Mouse (Mus musculus) CH12.LX (cell line): ENCODE data around the gene Tmsb10. TPM values are rescaled to one million over a fixed set of nuclear protein-coding genes. Genes with fewer than 3 reads are reported as not detected.

Experiments used
- DNase-seq: peaks from one replicate; pipeline ENCODE4 v3.0.0-alpha.2; 2013; ENCODE audit errors: extremely low read depth
- H3K27ac ChIP-seq: 2 replicates; pipeline ENCODE4 v1.5.1; 2012; ENCODE audit warnings: low read depth, mild to moderate bottlenecking, control low read depth, moderate library complexity; ENCODE audit not compliant: insufficient read depth
- H3K27me3 ChIP-seq: replicated peaks from 2 replicates; pipeline ENCODE3; 2012; ENCODE audit warnings: inconsistent platforms
- H3K36me3 ChIP-seq, 2 experiments: replicated peaks in 1 of 2; 2 replicates each; pipeline versions ENCODE3 to v1.6.1; 2012; ENCODE audit warnings: inconsistent platforms in 1 of 2, low read length in 1 of 2, mild to moderate bottlenecking in 1 of 2, mixed read lengths in 1 of 2, moderate library complexity in 1 of 2; ENCODE audit not compliant: control insufficient read depth in 1 of 2, insufficient read depth in 1 of 2
- H3K4me1 ChIP-seq, 2 experiments: 2 replicates each; pipeline ENCODE4 v1.6.1; 2012; ENCODE audit warnings: inconsistent platforms in 1 of 2, moderate library complexity in 1 of 2; ENCODE audit not compliant: insufficient read depth in 2 of 2, control insufficient read depth in 1 of 2
- H3K4me2 ChIP-seq: 2 replicates; pipeline ENCODE4 v1.6.1; 2012; ENCODE audit warnings: low read depth, mild to moderate bottlenecking, control low read depth; ENCODE audit not compliant: poor library complexity, insufficient read depth, severe bottlenecking
- H3K4me3 ChIP-seq, 3 experiments: fragments of 150-350 bp in 1 of 3; sonication (generic) in 1 of 3; replicated peaks in 1 of 3; 2 replicates each; pipeline versions ENCODE3 to v1.5.1; 2011 to 2012; ENCODE audit warnings: low read depth in 2 of 3, low read length in 2 of 3, mild to moderate bottlenecking in 2 of 3, moderate library complexity in 2 of 3, control low read depth in 1 of 3, improper control_type of control experiment in 1 of 3, inconsistent platforms in 1 of 3, mixed read lengths in 1 of 3; ENCODE audit not compliant: poor library complexity in 1 of 3
- H3K79me2 ChIP-seq: replicated peaks from 2 replicates; pipeline ENCODE4 v1.6.1; 2012; ENCODE audit warnings: mild to moderate bottlenecking, moderate library complexity; ENCODE audit not compliant: control insufficient read depth, poor library complexity, insufficient read depth, severe bottlenecking; ENCODE audit errors: extremely low read depth
- H3K9ac ChIP-seq: 2 replicates; pipeline ENCODE4 v1.6.1; 2012; ENCODE audit warnings: low read depth, mild to moderate bottlenecking, control low read depth, moderate library complexity; ENCODE audit not compliant: insufficient read depth
- H3K9me3 ChIP-seq: replicated peaks from 2 replicates; pipeline ENCODE3; 2012; ENCODE audit warnings: low read length, inconsistent platforms, mixed read lengths
- BHLHE40 ChIP-seq: IDR thresholded peaks from 2 replicates; pipeline ENCODE4 v1.6.1; 2011; ENCODE audit warnings: mild to moderate bottlenecking, low read depth, low read length, improper control_type of control experiment
- CHD2 ChIP-seq: IDR thresholded peaks from 2 replicates; pipeline ENCODE4 v1.6.1; 2011; ENCODE audit warnings: low read length, improper control_type of control experiment
- CTCF ChIP-seq, 2 experiments: IDR thresholded peaks in 1 of 2; conservative IDR thresholded peaks in 1 of 2; 2 replicates each; pipeline ENCODE4 v1.5.1; 2011 to 2012; ENCODE audit warnings: low read depth in 2 of 2, low read length in 2 of 2, improper control_type of control experiment in 1 of 2, inconsistent platforms in 1 of 2, mild to moderate bottlenecking in 1 of 2, moderate library complexity in 1 of 2
- E2F4 ChIP-seq: IDR thresholded peaks from 2 replicates; pipeline ENCODE4 v1.6.1; 2011; ENCODE audit warnings: low read depth, low read length, improper control_type of control experiment; ENCODE audit not compliant: insufficient replicate concordance
- IRF4 ChIP-seq: IDR thresholded peaks from 2 replicates; pipeline ENCODE4 v1.6.1; 2014; ENCODE audit warnings: low read depth, mild to moderate bottlenecking, inconsistent platforms, low read length, improper control_type of control experiment
- JUN ChIP-seq: IDR thresholded peaks from 2 replicates; pipeline ENCODE4 v1.6.1; 2011; ENCODE audit warnings: low read depth, mild to moderate bottlenecking, low read length, improper control_type of control experiment, moderate library complexity; ENCODE audit not compliant: insufficient read depth
- JUND ChIP-seq: conservative IDR thresholded peaks from 2 replicates; pipeline ENCODE4 v1.6.1; 2011; ENCODE audit warnings: low read depth, low read length, improper control_type of control experiment
- KAT2A ChIP-seq: IDR thresholded peaks from 2 replicates; pipeline ENCODE4 v1.6.1; 2012; ENCODE audit warnings: low read length, improper control_type of control experiment, inconsistent platforms; ENCODE audit not compliant: insufficient replicate concordance
- MAX ChIP-seq: IDR thresholded peaks from 2 replicates; pipeline ENCODE4 v1.6.1; 2011; ENCODE audit warnings: low read length, improper control_type of control experiment
- MYC ChIP-seq: IDR thresholded peaks from 2 replicates; pipeline ENCODE4 v1.6.1; 2011; ENCODE audit warnings: low read depth, mild to moderate bottlenecking, improper control_type of control experiment, low read length
- POLR2A ChIP-seq: IDR thresholded peaks from 2 replicates; pipeline ENCODE4 v1.6.1; 2011; ENCODE audit warnings: low read depth, mild to moderate bottlenecking, improper control_type of control experiment, low read length
- RAD21 ChIP-seq: IDR thresholded peaks from 2 replicates; pipeline ENCODE4 v1.6.1; 2011; ENCODE audit warnings: low read depth, mild to moderate bottlenecking, low read length, improper control_type of control experiment, moderate library complexity
- RCOR1 ChIP-seq: conservative IDR thresholded peaks from 2 replicates; pipeline ENCODE4 v1.6.1; 2012; ENCODE audit warnings: low read depth, mild to moderate bottlenecking, inconsistent platforms, low read length, improper control_type of control experiment
- SIN3A ChIP-seq: IDR thresholded peaks from 2 replicates; pipeline ENCODE4 v1.6.1; 2012; ENCODE audit warnings: low read length, improper control_type of control experiment, inconsistent platforms
- SMC3 ChIP-seq: IDR thresholded peaks from 2 replicates; pipeline ENCODE4 v1.6.1; 2011; ENCODE audit warnings: low read depth, low read length, improper control_type of control experiment
- TBP ChIP-seq: conservative IDR thresholded peaks from 2 replicates; pipeline ENCODE4 v1.6.1; 2011; ENCODE audit warnings: low read depth, low read length, improper control_type of control experiment
- USF1 ChIP-seq: IDR thresholded peaks from 2 replicates; pipeline ENCODE4 v1.6.1; 2014; ENCODE audit warnings: low read depth, mild to moderate bottlenecking, inconsistent platforms, low read length, improper control_type of control experiment
- USF2 ChIP-seq: conservative IDR thresholded peaks from 2 replicates; pipeline ENCODE4 v1.6.1; 2011; ENCODE audit warnings: low read depth, low read length, improper control_type of control experiment
- ZC3H11A ChIP-seq: IDR thresholded peaks from 2 replicates; pipeline ENCODE4 v1.6.1; 2012; ENCODE audit warnings: low read depth, mild to moderate bottlenecking, inconsistent platforms, low read length, improper control_type of control experiment
- dilution Hi-C: fragments of 300-500 bp; cut with MboI; formaldehyde crosslinking; loops from 2 replicates; pipeline ENCODE4 v1.14.3; 2020; ENCODE audit warnings: low sequenced_read_pairs; ENCODE audit not compliant: extremely low pct_unique_long_range_greater_than_20kb, extremely low pct_ligation_motif_present
- in situ Hi-C: fragments of 300-500 bp; cut with MboI; formaldehyde crosslinking; loops from 3 replicates; pipeline ENCODE4 v1.14.3; 2019; ENCODE audit warnings: low sequenced_read_pairs, low pct_ligation_motif_present, low pct_unique_long_range_greater_than_20kb, mixed read lengths
- polyA plus RNA-seq: library from polyadenylated mRNA; unstranded; fragments of >175 nt; gene quantifications from 2 replicates; pipeline ENCODE4 v1.2.1, GENCODE M21; 2012; ENCODE audit warnings: low read depth; ENCODE audit not compliant: insufficient read length
- total RNA-seq, 2 experiments: library from RNA; depleted of rRNA; stranded (reverse); fragments of 300-350 nt in 1 of 2; fragments of >200 nt in 1 of 2; gene quantifications; 2 replicates each; pipeline ENCODE4 v1.2.3; 2012 to 2014

The Tmsb10 gene
- total and polyA plus RNA-seq, 3 experiments, result 223 to 479 (median 379) TPM

- H3K36me3 ChIP-seq, result no peaks in the 10 kb centered on the region
- no peaks in the 10 kb centered on the region for H3K27me3 ChIP-seq
- H3K4me3 ChIP-seq, result no peak overlapping the region
- peaks cover 15 to 47% of the 10 kb centered on the region in 2 experiments for H3K4me1 ChIP-seq
- TF ChIP-seq POLR2A (no peak), IRF4 (peak; percentile 91), JUND (peak; percentile 48; the same call in 1 of the 2 replicates), USF1 (peak; percentile 85), RAD21 (no peak), RCOR1 (no peak), USF2 (peak; percentile 73), KAT2A (no peak), ZC3H11A (no peak), SMC3 (no peak), JUN (peak; percentile 21; the same call in 1 of the 2 replicates), BHLHE40 (peak; percentile 70), CHD2 (peak; percentile 61), CTCF (conservative IDR thresholded peaks at IDR 0.05 in 1 of 2, IDR thresholded peaks at IDR 0.05 in 1 of 2; ENCODE audit: low read depth in 2 of 2, low read length in 2 of 2) (no peak)
- H3K79me2 ChIP-seq, result no peaks in the 10 kb centered on the region
- dilution Hi-C loops, result no loop called here
- in situ Hi-C loops, result no loop called here
- no peak for DNase-seq
- no peak overlapping the region for H3K9ac ChIP-seq
- H3K27ac ChIP-seq, result no peak overlapping the region
- no peaks in the 10 kb centered on the region for H3K9me3 ChIP-seq
- no peak overlapping the region for H3K4me2 ChIP-seq
These were observed 40.0 kb downstream of the Tmsb10 start for GRCm38 (mm10) chr6:72918510-72919033.

DNA sequence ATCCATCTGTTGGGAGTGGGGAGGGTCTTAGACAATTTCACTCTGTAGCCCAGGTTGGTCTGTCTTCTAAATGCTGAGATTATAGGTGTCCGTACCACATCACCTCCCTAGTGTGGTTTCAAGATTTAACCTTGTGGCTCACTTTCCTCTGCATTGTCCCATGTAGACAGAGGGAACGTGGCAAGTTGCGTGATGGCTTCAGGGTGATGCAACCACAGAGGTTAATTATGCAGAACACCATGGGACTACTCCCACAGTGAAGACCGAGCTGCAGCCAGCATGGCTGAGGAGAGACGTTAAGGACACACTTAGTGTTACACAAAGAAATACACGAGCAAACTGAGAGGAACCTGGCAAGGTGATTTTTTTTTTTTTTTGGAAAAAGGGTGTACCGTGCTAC, 42.2 kb downstream of the Tmsb10 start:
- H3K27ac ChIP-seq, result peak overlapping the region; percentile 42; the same call in 1 of the 2 replicates
- in situ Hi-C loops (no loop called here), dilution Hi-C loops (no loop called here)
- no peaks in the 10 kb centered on the region for H3K79me2 ChIP-seq
- H3K4me3 ChIP-seq, result peak overlapping the region in 1 of 3 experiments; percentile 7
- no peaks in the 10 kb centered on the region for H3K36me3 ChIP-seq
- peaks cover under 1% of the 10 kb centered on the region for H3K9me3 ChIP-seq
- H3K4me1 ChIP-seq, result peaks cover 15 to 49% of the 10 kb centered on the region in 2 experiments
- peak overlapping the region; percentile 68 for H3K9ac ChIP-seq
- H3K4me2 ChIP-seq, result no peak overlapping the region
- peak; percentile 59; the same call in 1 of the 2 replicates for TF ChIP-seq MYC
- TF ChIP-seq SMC3, result no peak
- TF ChIP-seq MAX, result peak; percentile 45; the same call in 1 of the 2 replicates
- no peak for TF ChIP-seq JUND
- no peak for TF ChIP-seq SIN3A
- no peak for TF ChIP-seq TBP
- no peak for TF ChIP-seq E2F4
- no peaks in the 10 kb centered on the region for H3K27me3 ChIP-seq
- no peak for DNase-seq
